Mouse (Mus musculus) lung, postnatal 10 days (tissue): ENCODE measurements around the gene Arhgap28.
"Not testable (repeated sequence)": the region's sequence is repeated elsewhere in the genome, so short reads cannot be mapped to it uniquely, and the experiment has no call there.

Experiments used
- DNase-seq: peaks from one replicate; pipeline ENCODE4 v3.0.0; 2021

Gene Arhgap28

GRCm38 (mm10) chr17:67866541-67867241 lies 137.2 kb downstream of the Arhgap28 start:
- DNase-seq, result no peak

- peak; percentile 48 for DNase-seq
Measured at GRCm38 (mm10) chr17:67866026-67866425, 137.9 kb downstream of the Arhgap28 start.

- no peak for DNase-seq
Measured at GRCm38 (mm10) chr17:67864912-67865311, 139.0 kb downstream of the Arhgap28 start.

DNA sequence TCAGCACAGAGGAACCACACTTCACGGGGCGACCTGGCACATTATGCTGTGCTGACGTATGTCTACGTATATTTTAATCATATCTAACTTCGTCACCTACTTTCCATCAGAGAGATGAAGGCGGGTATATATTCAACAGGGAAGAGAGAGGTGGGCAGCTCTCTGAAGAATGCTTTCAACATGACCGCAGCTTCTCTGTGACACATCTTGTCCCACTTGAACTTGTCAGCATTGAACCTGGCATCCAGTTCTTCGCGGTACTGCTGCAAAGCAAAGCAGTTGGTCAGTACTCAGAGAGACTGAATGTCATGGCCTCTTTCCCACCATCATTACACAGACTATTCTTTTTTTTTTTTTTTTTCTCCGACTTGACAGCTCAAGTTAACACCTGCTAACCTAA lies 139.6 kb downstream of the Arhgap28 start:
- no peak for DNase-seq

DNA sequence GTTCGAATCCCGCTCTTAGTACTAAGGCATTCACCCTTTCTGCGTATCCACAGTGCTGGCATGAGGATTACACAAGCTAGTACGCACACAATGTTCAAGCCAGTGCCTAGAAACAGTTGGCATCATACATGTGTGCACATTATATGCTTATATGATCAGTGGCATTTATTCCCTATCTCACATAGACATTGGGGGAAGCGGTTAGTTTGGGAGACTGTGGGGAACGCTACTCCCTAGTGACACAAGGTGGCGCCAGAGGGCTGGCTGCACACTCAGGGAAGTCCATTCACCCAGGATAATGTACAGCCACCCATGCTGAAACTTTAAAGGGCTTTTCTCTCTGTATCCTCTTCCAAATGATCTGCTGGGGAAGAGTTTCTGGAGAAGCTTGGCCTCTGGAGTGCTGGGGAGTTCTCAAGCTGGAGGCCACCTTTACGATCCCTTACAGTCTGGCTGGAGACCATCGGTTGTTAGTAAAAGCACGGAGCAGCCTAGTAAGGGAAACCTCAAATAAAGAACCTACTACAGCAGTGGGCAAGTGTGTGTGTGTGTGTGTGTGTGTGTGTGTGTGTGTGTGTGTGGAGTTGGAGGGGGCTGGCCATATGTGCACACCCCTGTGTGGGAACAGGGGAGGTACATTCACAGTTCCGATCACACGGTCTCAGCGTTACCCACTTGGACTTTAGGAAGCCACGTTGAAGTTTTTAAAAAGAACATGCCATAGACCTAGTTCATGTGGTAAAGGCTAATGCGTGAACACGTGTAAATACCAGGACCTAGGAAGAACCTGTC lies 142.0 kb downstream of the Arhgap28 start:
- DNase-seq, result peak; percentile 71

- no peak for DNase-seq
Measured at GRCm38 (mm10) chr17:67861080-67861630, 142.8 kb downstream of the Arhgap28 start.

- DNase-seq, result not testable (repeated sequence)
Measured at GRCm38 (mm10) chr17:67841494-67841893, 162.4 kb downstream of the Arhgap28 start.

- DNase-seq, result no peak
Measured at GRCm38 (mm10) chr17:67838948-67839347, 165.0 kb downstream of the Arhgap28 start.

- peak; percentile 84 for DNase-seq
Measured at GRCm38 (mm10) chr17:67837351-67838090, 166.4 kb downstream of the Arhgap28 start.

- DNase-seq, result no peak
Measured at GRCm38 (mm10) chr17:67836146-67836895, 167.6 kb downstream of the Arhgap28 start.

DNA sequence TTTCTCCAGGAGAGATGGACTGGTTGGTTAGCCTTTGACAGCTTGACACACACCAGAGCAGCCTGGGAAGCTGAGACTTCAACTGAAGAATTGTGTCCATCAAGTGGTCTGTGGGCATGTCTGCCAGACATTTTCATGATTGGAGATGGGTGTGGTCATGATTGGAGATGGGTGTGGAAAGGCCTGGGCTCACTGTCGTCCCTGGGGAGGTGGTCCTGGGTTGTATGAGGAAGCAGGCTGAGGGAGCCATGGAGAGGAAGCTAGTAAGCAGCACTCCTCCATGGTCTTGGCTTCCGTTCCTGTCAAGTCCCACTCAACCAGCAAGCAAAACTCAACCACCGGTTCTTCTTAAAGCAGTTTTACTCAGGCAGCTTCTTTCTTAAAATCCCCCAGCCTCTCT lies 176.5 kb downstream of the Arhgap28 start:
- no peak for DNase-seq

GRCm38 (mm10) chr17:67816916-67817315 lies 187.0 kb downstream of the Arhgap28 start:
- no peak for DNase-seq

- DNase-seq, result no peak
Measured at GRCm38 (mm10) chr17:67815720-67816119, 188.2 kb downstream of the Arhgap28 start.

- DNase-seq, result no peak
Measured at GRCm38 (mm10) chr17:67813666-67814065, 190.3 kb downstream of the Arhgap28 start.

DNA sequence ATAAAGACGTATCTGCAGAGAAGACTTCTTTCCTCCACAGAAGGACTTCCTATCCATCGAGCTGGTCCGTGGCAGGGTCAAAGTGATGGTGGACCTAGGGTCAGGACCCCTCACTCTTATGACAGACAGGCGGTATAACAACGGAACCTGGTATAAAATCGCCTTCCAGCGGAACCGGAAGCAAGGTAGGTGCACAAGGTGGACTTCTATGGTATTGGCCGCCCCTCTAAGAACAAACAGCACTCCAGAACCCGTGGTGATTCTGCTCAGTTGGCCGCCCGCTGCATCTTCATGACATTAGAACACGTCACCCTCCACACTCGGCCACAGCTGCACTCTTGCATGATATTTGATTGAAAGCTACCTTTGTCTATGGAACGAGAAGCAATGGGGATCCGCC lies 194.7 kb downstream of the Arhgap28 start:
- no peak for DNase-seq
